Mouse (Mus musculus): Measurements from ENCODE around the gene Akr1d1. TPM values are rescaled to one million over a fixed set of nuclear protein-coding genes. Genes with fewer than 3 reads are reported as not detected.

Gene Akr1d1
- polyA plus RNA-seq, 1 experiment from 2014 or later, result not detected

DNA sequence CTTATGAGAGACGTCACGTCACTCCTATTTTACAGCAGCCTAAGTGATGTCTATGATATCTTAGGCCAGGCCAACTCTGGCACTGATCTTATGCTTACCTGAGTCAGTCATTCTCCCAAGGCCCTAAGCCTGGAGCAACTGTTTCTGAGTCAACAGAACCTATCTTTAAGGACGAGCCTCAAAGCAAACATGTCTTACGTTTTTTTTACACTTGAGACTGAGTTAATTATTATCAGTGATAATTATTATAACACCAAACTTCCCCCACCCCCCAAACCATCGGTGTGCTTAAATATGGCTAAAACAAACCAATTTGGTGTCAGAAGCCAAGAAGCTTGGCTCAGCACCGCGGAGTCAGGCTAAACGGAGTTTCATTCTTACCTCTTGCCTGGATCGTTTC lies 9.4 kb downstream of the Akr1d1 start:
- H3K4me1 ChIP-seq (ENCODE audit: control insufficient read depth, insufficient read depth, low read length), result no peaks in the 10 kb centered on the region
- DNase-seq (ENCODE audit: low spot score), result no peak
- no peaks in the 10 kb centered on the region for H3K36me3 ChIP-seq (replicated peaks; ENCODE audit: control insufficient read depth, insufficient read depth, low read depth, low read length)
- H3K27me3 ChIP-seq (ENCODE audit: control insufficient read depth, insufficient read depth, low read length), result no peaks in the 10 kb centered on the region
- no peak overlapping the region for H3K4me2 ChIP-seq (ENCODE audit: low read depth, low read length)
- 89% methylated on average over 9 of the region's 9 CpGs for whole genome bisulfite sequencing
- H3K4me3 ChIP-seq (ENCODE audit: low read depth, low read length), result no peak overlapping the region
- no peak for ATAC-seq (replicated peaks; ENCODE audit: insufficient number of reproducible peaks, low FRiP score, low TSS enrichment, low read depth)
- no peak overlapping the region for H3K27ac ChIP-seq (replicated peaks; ENCODE audit: low read depth, low read length)
- no peaks in the 10 kb centered on the region for H3K9me3 ChIP-seq (replicated peaks; ENCODE audit: control insufficient read depth, low read length)
- H3K9ac ChIP-seq (replicated peaks; ENCODE audit: low read length), result no peak overlapping the region

DNA sequence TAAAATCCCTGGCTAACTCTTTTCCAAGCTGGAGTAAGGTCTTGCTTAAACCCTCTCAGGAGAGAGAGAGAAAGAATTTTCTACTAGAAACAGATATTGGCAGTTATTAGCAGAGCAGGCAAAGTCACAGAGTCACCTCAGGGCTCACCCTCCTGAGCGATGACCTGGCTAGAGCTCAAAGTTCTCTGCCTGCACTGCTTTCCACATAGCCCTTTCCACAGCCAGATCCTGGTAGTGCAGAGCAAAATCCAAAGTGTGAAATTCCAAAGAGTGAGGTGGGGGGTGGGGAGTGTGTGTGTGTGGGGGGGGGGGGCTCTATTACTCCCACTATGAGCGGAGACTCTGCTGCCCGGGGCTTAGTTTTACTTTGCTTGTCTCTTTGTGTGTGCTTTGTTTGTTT lies 10.1 kb downstream of the Akr1d1 start:
- Histone ChIP-seq H3K27ac (replicated peaks; ENCODE audit: low read depth, low read length) (no peak overlapping the region), H3K27me3 (ENCODE audit: control insufficient read depth, insufficient read depth, low read length) (no peaks in the 10 kb centered on the region), H3K9ac (replicated peaks; ENCODE audit: low read length) (no peak overlapping the region), H3K4me3 (ENCODE audit: low read depth, low read length) (no peak overlapping the region), H3K9me3 (replicated peaks; ENCODE audit: control insufficient read depth, low read length) (no peaks in the 10 kb centered on the region), H3K4me2 (ENCODE audit: low read depth, low read length) (no peak overlapping the region), H3K36me3 (replicated peaks; ENCODE audit: control insufficient read depth, insufficient read depth, low read depth, low read length) (no peaks in the 10 kb centered on the region), H3K4me1 (ENCODE audit: control insufficient read depth, insufficient read depth, low read length) (no peaks in the 10 kb centered on the region)
- DNase-seq (ENCODE audit: low spot score), result no peak
- WGBS, result 51% methylated on average over 3 of the region's 3 CpGs
- ATAC-seq (replicated peaks; ENCODE audit: insufficient number of reproducible peaks, low FRiP score, low TSS enrichment, low read depth), result no peak

DNA sequence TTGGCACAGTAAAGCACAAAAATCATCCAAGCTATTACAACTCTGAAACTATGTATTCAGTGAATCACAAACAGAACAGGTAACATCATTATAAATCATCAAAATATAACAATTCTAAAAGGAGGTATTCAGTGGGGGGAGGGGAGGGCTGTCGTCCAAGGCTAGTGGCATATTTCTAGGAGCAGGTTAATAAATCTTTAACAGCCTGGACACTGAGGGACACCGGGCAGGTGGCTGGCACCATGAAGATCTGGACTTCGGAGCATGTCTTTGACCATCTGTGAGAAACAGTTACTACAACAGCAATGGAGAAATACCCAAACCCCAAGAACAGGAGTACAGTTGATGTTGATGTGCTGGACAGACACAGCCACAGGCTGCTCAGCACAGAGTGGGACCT lies 11.2 kb downstream of the Akr1d1 start:
- ATAC-seq (replicated peaks; ENCODE audit: insufficient number of reproducible peaks, low FRiP score, low TSS enrichment, low read depth) (no peak), DNase-seq (ENCODE audit: low spot score) (no peak)
- H3K9me3 ChIP-seq (replicated peaks; ENCODE audit: control insufficient read depth, low read length), result no peaks in the 10 kb centered on the region
- H3K4me1 ChIP-seq (ENCODE audit: control insufficient read depth, insufficient read depth, low read length), result no peaks in the 10 kb centered on the region
- H3K4me2 ChIP-seq (ENCODE audit: low read depth, low read length), result no peak overlapping the region
- no peak overlapping the region for H3K4me3 ChIP-seq (ENCODE audit: low read depth, low read length)
- H3K27me3 ChIP-seq (ENCODE audit: control insufficient read depth, insufficient read depth, low read length), result no peaks in the 10 kb centered on the region
- WGBS, result 87% methylated on average over 3 of the region's 3 CpGs
- H3K27ac ChIP-seq (replicated peaks; ENCODE audit: low read depth, low read length), result no peak overlapping the region
- no peaks in the 10 kb centered on the region for H3K36me3 ChIP-seq (replicated peaks; ENCODE audit: control insufficient read depth, insufficient read depth, low read depth, low read length)
- H3K9ac ChIP-seq (replicated peaks; ENCODE audit: low read length), result no peak overlapping the region

GRCm38 (mm10) chr6:37542145-37542544 lies 12.2 kb downstream of the Akr1d1 start:
- H3K4me2 ChIP-seq (ENCODE audit: low read depth, low read length), result no peak overlapping the region
- no peaks in the 10 kb centered on the region for H3K9me3 ChIP-seq (replicated peaks; ENCODE audit: control insufficient read depth, low read length)
- no peaks in the 10 kb centered on the region for H3K27me3 ChIP-seq (ENCODE audit: control insufficient read depth, insufficient read depth, low read length)
- no peaks in the 10 kb centered on the region for H3K36me3 ChIP-seq (replicated peaks; ENCODE audit: control insufficient read depth, insufficient read depth, low read depth, low read length)
- H3K4me1 ChIP-seq (ENCODE audit: control insufficient read depth, insufficient read depth, low read length), result no peaks in the 10 kb centered on the region
- no peak overlapping the region for H3K27ac ChIP-seq (replicated peaks; ENCODE audit: low read depth, low read length)
- DNase-seq (ENCODE audit: low spot score), result no peak
- WGBS, result 90% methylated on average over 3 of the region's 3 CpGs
- no peak for ATAC-seq (replicated peaks; ENCODE audit: insufficient number of reproducible peaks, low FRiP score, low TSS enrichment, low read depth)
- H3K4me3 ChIP-seq (ENCODE audit: low read depth, low read length), result no peak overlapping the region
- no peak overlapping the region for H3K9ac ChIP-seq (replicated peaks; ENCODE audit: low read length)

GRCm38 (mm10) chr6:37552760-37553159 lies 22.8 kb downstream of the Akr1d1 start:
- Histone ChIP-seq H3K27me3 (ENCODE audit: control insufficient read depth, insufficient read depth, low read length) (no peaks in the 10 kb centered on the region), H3K4me1 (ENCODE audit: control insufficient read depth, insufficient read depth, low read length) (no peaks in the 10 kb centered on the region), H3K4me2 (ENCODE audit: low read depth, low read length) (no peak overlapping the region), H3K36me3 (replicated peaks; ENCODE audit: control insufficient read depth, insufficient read depth, low read depth, low read length) (no peaks in the 10 kb centered on the region), H3K4me3 (ENCODE audit: low read depth, low read length) (no peak overlapping the region), H3K27ac (replicated peaks; ENCODE audit: low read depth, low read length) (no peak overlapping the region), H3K9me3 (replicated peaks; ENCODE audit: control insufficient read depth, low read length) (no peaks in the 10 kb centered on the region), H3K9ac (replicated peaks; ENCODE audit: low read length) (no peak overlapping the region)
- 81% methylated on average over 2 of the region's 2 CpGs for WGBS
- DNase-seq (ENCODE audit: low spot score) (peak; percentile 30), ATAC-seq (replicated peaks; ENCODE audit: insufficient number of reproducible peaks, low FRiP score, low TSS enrichment, low read depth) (no peak)

DNA sequence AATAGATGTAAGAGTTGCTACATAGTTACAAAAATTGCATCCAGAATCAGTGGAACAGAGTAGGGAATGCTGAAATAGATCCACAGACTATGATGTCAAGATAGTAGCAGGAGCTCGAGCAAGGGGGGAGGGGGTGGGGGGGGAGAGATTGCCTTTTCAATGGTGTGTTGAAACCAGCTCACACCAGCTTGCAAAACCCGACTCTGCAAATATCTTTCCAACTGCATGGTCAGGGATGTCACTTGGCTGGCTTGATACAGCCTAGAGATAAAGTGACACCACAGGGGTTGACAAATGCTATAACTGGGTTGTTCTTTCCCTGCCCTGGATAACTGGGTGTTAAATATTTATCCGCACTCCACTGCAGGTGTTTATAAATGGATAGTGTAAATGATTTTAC lies 24.0 kb downstream of the Akr1d1 start:
- ATAC-seq (replicated peaks; ENCODE audit: insufficient number of reproducible peaks, low FRiP score, low TSS enrichment, low read depth) (no peak), DNase-seq (ENCODE audit: low spot score) (no peak)
- no peak overlapping the region for H3K4me2 ChIP-seq (ENCODE audit: low read depth, low read length)
- H3K4me3 ChIP-seq (ENCODE audit: low read depth, low read length), result no peak overlapping the region
- 74% methylated on average over 3 of the region's 3 CpGs for WGBS
- H3K36me3 ChIP-seq (replicated peaks; ENCODE audit: control insufficient read depth, insufficient read depth, low read depth, low read length), result no peaks in the 10 kb centered on the region
- no peaks in the 10 kb centered on the region for H3K4me1 ChIP-seq (ENCODE audit: control insufficient read depth, insufficient read depth, low read length)
- no peak overlapping the region for H3K27ac ChIP-seq (replicated peaks; ENCODE audit: low read depth, low read length)
- no peak overlapping the region for H3K9ac ChIP-seq (replicated peaks; ENCODE audit: low read length)
- H3K27me3 ChIP-seq (ENCODE audit: control insufficient read depth, insufficient read depth, low read length), result no peaks in the 10 kb centered on the region
- no peaks in the 10 kb centered on the region for H3K9me3 ChIP-seq (replicated peaks; ENCODE audit: control insufficient read depth, low read length)

DNA sequence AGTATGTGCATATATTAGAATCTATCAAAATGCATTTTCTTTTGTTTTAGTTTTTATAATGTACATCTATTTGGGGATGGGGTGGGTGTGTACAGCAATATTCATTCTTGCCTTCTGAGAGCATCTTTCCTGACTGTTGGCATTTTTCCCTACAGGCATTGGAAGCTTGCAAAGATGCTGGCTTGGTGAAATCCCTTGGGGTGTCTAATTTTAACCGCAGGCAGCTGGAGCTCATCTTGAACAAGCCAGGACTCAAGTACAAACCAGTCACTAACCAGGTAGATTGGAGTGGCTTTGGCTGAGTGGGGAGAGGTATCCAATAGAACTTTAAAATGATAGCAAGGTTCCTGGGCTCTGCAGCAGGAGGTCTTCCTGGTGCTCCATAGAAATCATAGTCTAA lies 24.4 kb downstream of the Akr1d1 start:
- Histone ChIP-seq H3K9me3 (replicated peaks; ENCODE audit: control insufficient read depth, low read length) (no peaks in the 10 kb centered on the region), H3K4me1 (ENCODE audit: control insufficient read depth, insufficient read depth, low read length) (no peaks in the 10 kb centered on the region), H3K36me3 (replicated peaks; ENCODE audit: control insufficient read depth, insufficient read depth, low read depth, low read length) (no peaks in the 10 kb centered on the region), H3K4me2 (ENCODE audit: low read depth, low read length) (no peak overlapping the region), H3K27me3 (ENCODE audit: control insufficient read depth, insufficient read depth, low read length) (no peaks in the 10 kb centered on the region), H3K4me3 (ENCODE audit: low read depth, low read length) (no peak overlapping the region), H3K27ac (replicated peaks; ENCODE audit: low read depth, low read length) (no peak overlapping the region), H3K9ac (replicated peaks; ENCODE audit: low read length) (no peak overlapping the region)
- DNase-seq (ENCODE audit: low spot score) (no peak), ATAC-seq (replicated peaks; ENCODE audit: insufficient number of reproducible peaks, low FRiP score, low TSS enrichment, low read depth) (no peak)
- 85% methylated on average over 1 of the region's 1 CpGs for WGBS

DNA sequence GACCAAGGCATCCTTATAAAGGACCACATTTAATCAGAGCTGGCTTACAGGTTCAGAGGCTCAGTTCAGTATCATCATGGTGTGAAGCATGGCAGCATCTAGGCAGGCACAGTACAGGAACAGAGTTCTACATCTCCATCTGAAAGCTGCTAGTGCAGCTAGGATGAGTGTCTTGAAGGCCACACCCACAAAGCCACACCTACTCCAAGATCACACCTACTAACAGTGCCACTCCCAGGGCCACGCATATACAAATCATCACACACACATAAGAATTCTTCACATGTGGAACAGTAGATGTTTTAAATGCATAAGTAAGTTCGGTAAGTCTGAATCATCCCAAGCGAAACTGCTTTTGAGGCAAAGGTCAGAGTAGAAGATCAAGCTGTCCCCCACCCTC lies 33.9 kb downstream of the Akr1d1 start:
- Histone ChIP-seq H3K4me3 (ENCODE audit: low read depth, low read length) (no peak overlapping the region), H3K4me2 (ENCODE audit: low read depth, low read length) (no peak overlapping the region), H3K9ac (replicated peaks; ENCODE audit: low read length) (no peak overlapping the region), H3K4me1 (ENCODE audit: control insufficient read depth, insufficient read depth, low read length) (no peaks in the 10 kb centered on the region), H3K27me3 (ENCODE audit: control insufficient read depth, insufficient read depth, low read length) (no peaks in the 10 kb centered on the region), H3K9me3 (replicated peaks; ENCODE audit: control insufficient read depth, low read length) (no peaks in the 10 kb centered on the region), H3K36me3 (replicated peaks; ENCODE audit: control insufficient read depth, insufficient read depth, low read depth, low read length) (no peaks in the 10 kb centered on the region), H3K27ac (replicated peaks; ENCODE audit: low read depth, low read length) (no peak overlapping the region)
- ATAC-seq (replicated peaks; ENCODE audit: insufficient number of reproducible peaks, low FRiP score, low TSS enrichment, low read depth) (no peak), DNase-seq (ENCODE audit: low spot score) (no peak)
- 80% methylated on average over 3 of the region's 3 CpGs for WGBS

DNA sequence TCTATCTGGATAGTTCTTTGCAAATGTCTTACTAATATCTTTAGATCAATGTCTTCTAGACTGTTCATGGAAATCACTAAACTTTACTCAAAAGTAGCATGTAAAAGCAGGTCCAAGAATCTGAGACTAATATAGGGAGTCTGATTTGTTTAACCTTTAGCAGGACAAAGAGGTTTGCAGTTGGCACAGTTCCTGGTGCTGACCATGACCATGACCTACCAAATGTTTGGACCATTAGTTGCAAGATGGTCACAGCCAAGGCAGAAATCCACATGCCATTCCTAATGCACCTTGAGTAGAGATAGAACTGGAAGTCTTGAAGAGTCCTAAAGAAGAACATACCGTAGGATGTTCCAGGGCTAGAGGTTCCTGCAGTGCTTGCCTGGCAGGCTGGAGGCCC lies 37.4 kb downstream of the Akr1d1 start:
- H3K4me1 ChIP-seq (ENCODE audit: control insufficient read depth, insufficient read depth, low read length), result no peaks in the 10 kb centered on the region
- no peak overlapping the region for H3K9ac ChIP-seq (replicated peaks; ENCODE audit: low read length)
- no peak for ATAC-seq (replicated peaks; ENCODE audit: insufficient number of reproducible peaks, low FRiP score, low TSS enrichment, low read depth)
- H3K4me2 ChIP-seq (ENCODE audit: low read depth, low read length), result no peak overlapping the region
- H3K27ac ChIP-seq (replicated peaks; ENCODE audit: low read depth, low read length), result no peak overlapping the region
- WGBS, result 96% methylated on average over 1 of the region's 1 CpGs
- DNase-seq (ENCODE audit: low spot score), result no peak
- no peaks in the 10 kb centered on the region for H3K36me3 ChIP-seq (replicated peaks; ENCODE audit: control insufficient read depth, insufficient read depth, low read depth, low read length)
- no peaks in the 10 kb centered on the region for H3K27me3 ChIP-seq (ENCODE audit: control insufficient read depth, insufficient read depth, low read length)
- no peak overlapping the region for H3K4me3 ChIP-seq (ENCODE audit: low read depth, low read length)
- no peaks in the 10 kb centered on the region for H3K9me3 ChIP-seq (replicated peaks; ENCODE audit: control insufficient read depth, low read length)
